Mouse (Mus musculus): ENCODE measurements at regions not wholly inside any gene's neighbourhood (a gene's known extent, or its start where the extent isn't known, plus 50 kb on each side); places are given as distances from the start of the nearest gene placed in this dataset.

DNA sequence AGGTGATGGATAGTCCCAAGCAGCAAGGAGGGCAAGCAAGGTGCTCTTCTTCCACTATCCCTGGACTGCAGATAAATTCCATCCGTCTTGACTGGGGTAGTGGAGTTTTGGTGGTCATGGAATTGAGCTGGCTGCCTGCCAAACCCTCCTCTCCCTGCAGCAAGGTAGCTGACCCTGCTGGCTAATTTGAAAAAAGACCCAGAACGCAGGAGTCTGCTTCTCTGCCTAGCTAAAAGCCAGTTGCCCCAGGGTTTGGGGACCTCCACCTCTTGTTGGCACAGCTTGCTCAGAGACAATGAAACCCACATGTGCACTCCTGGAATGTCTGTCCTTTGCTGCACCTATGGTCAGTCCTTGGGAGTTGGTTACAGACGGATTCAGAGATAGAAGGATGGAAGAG, 233.6 kb upstream of the Gjb5 start:
- TF ChIP-seq MAZ (IDR thresholded peaks at IDR 0.05; ENCODE audit: low read depth, low read length) (no peak), TBP (conservative IDR thresholded peaks at IDR 0.05; ENCODE audit: low read depth, low read length) (no peak), JUN (IDR thresholded peaks at IDR 0.05; ENCODE audit: insufficient read depth, low read depth, low read length) (no peak), ZC3H11A (IDR thresholded peaks at IDR 0.05; ENCODE audit: low read depth, low read length) (no peak), GABPA (IDR thresholded peaks at IDR 0.05; ENCODE audit: insufficient replicate concordance, low read depth, low read length) (no peak), MEF2A (IDR thresholded peaks at IDR 0.05; ENCODE audit: borderline replicate concordance, low read depth, low read length) (no peak), POLR2AphosphoS2 (IDR thresholded peaks at IDR 0.05; ENCODE audit: low read depth, low read length) (no peak), ZMIZ1 (IDR thresholded peaks at IDR 0.05; ENCODE audit: low read depth, low read length) (no peak), E2F4 (IDR thresholded peaks at IDR 0.05; ENCODE audit: insufficient replicate concordance, low read depth, low read length) (no peak), SMC3 (IDR thresholded peaks at IDR 0.05; ENCODE audit: low read depth, low read length) (no peak), UBTF (IDR thresholded peaks at IDR 0.05; ENCODE audit: low read depth, low read length) (no peak)
- in situ Hi-C loops (cut with MboI; ENCODE audit: low pct_ligation_motif_present, low pct_unique_long_range_greater_than_20kb, low sequenced_read_pairs) = no loop called here
- H3K27ac ChIP-seq (ENCODE audit: insufficient read depth, low read depth) = no peak overlapping the region

DNA sequence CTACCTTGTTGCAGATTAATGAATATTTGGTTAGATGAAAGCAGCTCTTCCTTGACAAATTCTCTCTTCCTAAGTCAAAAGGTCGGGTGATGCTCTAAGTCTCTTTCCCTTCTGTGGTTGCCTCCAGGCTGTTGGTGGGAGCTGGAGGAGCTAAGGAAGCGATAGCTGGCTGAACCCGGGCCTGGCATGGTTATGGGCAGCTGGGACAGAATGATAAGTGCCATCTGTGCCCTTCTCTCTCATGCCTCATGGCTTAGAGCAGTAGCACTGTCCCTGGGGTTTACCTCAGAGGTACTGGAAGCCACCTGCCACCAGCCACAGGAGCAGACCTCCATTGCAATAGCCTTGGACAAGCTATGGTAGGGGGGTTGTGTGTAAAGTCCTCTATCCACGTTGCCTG, 228.8 kb upstream of the Gjb5 start:
- H3K4me2 ChIP-seq (ENCODE audit: insufficient read depth, low read depth, poor library complexity, severe bottlenecking) = no peak overlapping the region
- H3K27me3 ChIP-seq (replicated peaks) = no peaks in the 10 kb centered on the region
- H3K27ac ChIP-seq (ENCODE audit: insufficient read depth, low read depth) = no peak overlapping the region
- in situ Hi-C loops (cut with MboI; ENCODE audit: low pct_ligation_motif_present, low pct_unique_long_range_greater_than_20kb, low sequenced_read_pairs) (no loop called here), dilution Hi-C loops (cut with MboI; ENCODE audit: extremely low pct_ligation_motif_present, extremely low pct_unique_long_range_greater_than_20kb, low sequenced_read_pairs) (no loop called here)
- H3K4me3 ChIP-seq (replicated peaks in 1 of 3; ENCODE audit: low read depth in 2 of 3, low read length in 2 of 3, poor library complexity in 1 of 3) = no peak overlapping the region
- DNase-seq (ENCODE audit: extremely low read depth) = no peak
- peaks cover 88% of the 10 kb centered on the region for H3K9me3 ChIP-seq (replicated peaks; ENCODE audit: low read length)
- H3K79me2 ChIP-seq (replicated peaks; ENCODE audit: control insufficient read depth, extremely low read depth, insufficient read depth, poor library complexity, severe bottlenecking) = no peaks in the 10 kb centered on the region
- no peaks in the 10 kb centered on the region for H3K36me3 ChIP-seq (replicated peaks in 1 of 2; ENCODE audit: control insufficient read depth in 1 of 2, insufficient read depth in 1 of 2, low read length in 1 of 2)
- no peak overlapping the region for H3K9ac ChIP-seq (ENCODE audit: insufficient read depth, low read depth)
- no peaks in the 10 kb centered on the region for H3K4me1 ChIP-seq (ENCODE audit: control insufficient read depth in 1 of 2, insufficient read depth in 2 of 2)
- TF ChIP-seq SMC3 (IDR thresholded peaks at IDR 0.05; ENCODE audit: low read depth, low read length) = no peak
- no peak for TF ChIP-seq MAFK (IDR thresholded peaks at IDR 0.05; ENCODE audit: insufficient replicate concordance, low read length)

More for the DNA sequence above, 233.6 kb upstream of the Gjb5 start:
- no peaks in the 10 kb centered on the region for H3K27me3 ChIP-seq (replicated peaks)
- dilution Hi-C loops (cut with MboI; ENCODE audit: extremely low pct_ligation_motif_present, extremely low pct_unique_long_range_greater_than_20kb, low sequenced_read_pairs) = no loop called here
- no peaks in the 10 kb centered on the region for H3K4me1 ChIP-seq (ENCODE audit: control insufficient read depth in 1 of 2, insufficient read depth in 2 of 2)
- H3K79me2 ChIP-seq (replicated peaks; ENCODE audit: control insufficient read depth, extremely low read depth, insufficient read depth, poor library complexity, severe bottlenecking) = no peaks in the 10 kb centered on the region
- H3K9ac ChIP-seq (ENCODE audit: insufficient read depth, low read depth) = no peak overlapping the region
- peaks cover 87% of the 10 kb centered on the region for H3K9me3 ChIP-seq (replicated peaks; ENCODE audit: low read length)
- H3K4me2 ChIP-seq (ENCODE audit: insufficient read depth, low read depth, poor library complexity, severe bottlenecking) = no peak overlapping the region
- no peak overlapping the region for H3K4me3 ChIP-seq (replicated peaks in 1 of 3; ENCODE audit: low read depth in 2 of 3, low read length in 2 of 3, poor library complexity in 1 of 3)
- no peaks in the 10 kb centered on the region for H3K36me3 ChIP-seq (replicated peaks in 1 of 2; ENCODE audit: control insufficient read depth in 1 of 2, insufficient read depth in 1 of 2, low read length in 1 of 2)
- no peak for DNase-seq (ENCODE audit: extremely low read depth)

DNA sequence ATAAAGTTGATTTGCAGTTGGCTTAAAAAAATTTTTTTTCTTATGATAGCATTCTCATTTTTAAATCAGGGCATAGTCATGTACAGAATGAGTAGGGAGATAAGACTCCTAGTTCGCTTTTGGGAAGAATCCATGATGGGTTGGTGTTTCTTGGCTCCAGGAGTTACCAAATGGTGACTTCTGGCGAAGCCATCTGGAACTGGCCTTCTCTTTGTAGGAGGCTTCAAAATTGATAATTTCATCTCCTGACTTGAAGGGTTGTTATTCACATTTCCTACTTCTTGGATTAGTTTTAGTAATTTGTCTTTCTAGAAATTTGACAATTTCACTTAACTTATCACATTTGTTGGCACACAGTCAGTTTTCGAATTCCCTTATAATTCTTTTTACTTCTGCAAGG, 218.5 kb upstream of the Gjb5 start:
- H3K9ac ChIP-seq (ENCODE audit: insufficient read depth, low read depth) = no peak overlapping the region
- peaks cover 53% of the 10 kb centered on the region for H3K9me3 ChIP-seq (replicated peaks; ENCODE audit: low read length)
- H3K36me3 ChIP-seq (replicated peaks in 1 of 2; ENCODE audit: control insufficient read depth in 1 of 2, insufficient read depth in 1 of 2, low read length in 1 of 2) = no peaks in the 10 kb centered on the region
- DNase-seq (ENCODE audit: extremely low read depth) = no peak
- TF ChIP-seq POLR2A (IDR thresholded peaks at IDR 0.05; ENCODE audit: low read depth, low read length) (no peak), ZNF384 (IDR thresholded peaks at IDR 0.05; ENCODE audit: low read depth, low read length) (no peak)
- dilution Hi-C loops (cut with MboI; ENCODE audit: extremely low pct_ligation_motif_present, extremely low pct_unique_long_range_greater_than_20kb, low sequenced_read_pairs) (no loop called here), in situ Hi-C loops (cut with MboI; ENCODE audit: low pct_ligation_motif_present, low pct_unique_long_range_greater_than_20kb, low sequenced_read_pairs) (no loop called here)
- no peaks in the 10 kb centered on the region for H3K27me3 ChIP-seq (replicated peaks)
- H3K4me1 ChIP-seq (ENCODE audit: control insufficient read depth in 1 of 2, insufficient read depth in 2 of 2) = no peaks in the 10 kb centered on the region
- H3K79me2 ChIP-seq (replicated peaks; ENCODE audit: control insufficient read depth, extremely low read depth, insufficient read depth, poor library complexity, severe bottlenecking) = no peaks in the 10 kb centered on the region
- no peak overlapping the region for H3K4me3 ChIP-seq (replicated peaks in 1 of 3; ENCODE audit: low read depth in 2 of 3, low read length in 2 of 3, poor library complexity in 1 of 3)
- no peak overlapping the region for H3K4me2 ChIP-seq (ENCODE audit: insufficient read depth, low read depth, poor library complexity, severe bottlenecking)
- no peak overlapping the region for H3K27ac ChIP-seq (ENCODE audit: insufficient read depth, low read depth)

Measured in CH12.LX (cell line).